Mouse (Mus musculus) bone marrow macrophage, adult 2 months (primary cell): Measurements from ENCODE around the gene B3gnt3.

Source experiments
- CTCF ChIP-seq: IDR thresholded peaks from 2 replicates; pipeline ENCODE4 v1.5.1; 2012; ENCODE audit warnings: low read depth, mild to moderate bottlenecking, low read length, moderate library complexity
- POLR2A ChIP-seq: IDR thresholded peaks from 2 replicates; pipeline ENCODE4 v1.6.1; 2012; ENCODE audit warnings: mild to moderate bottlenecking, low read depth, low read length, borderline replicate concordance

- TF ChIP-seq CTCF (no peak), POLR2A (no peak)
Observed at GRCm38 (mm10) chr8:71670621-71671548, 30.7 kb downstream of the B3gnt3 start.
